Mouse (Mus musculus): ENCODE results near the gene Ica1.

DNA sequence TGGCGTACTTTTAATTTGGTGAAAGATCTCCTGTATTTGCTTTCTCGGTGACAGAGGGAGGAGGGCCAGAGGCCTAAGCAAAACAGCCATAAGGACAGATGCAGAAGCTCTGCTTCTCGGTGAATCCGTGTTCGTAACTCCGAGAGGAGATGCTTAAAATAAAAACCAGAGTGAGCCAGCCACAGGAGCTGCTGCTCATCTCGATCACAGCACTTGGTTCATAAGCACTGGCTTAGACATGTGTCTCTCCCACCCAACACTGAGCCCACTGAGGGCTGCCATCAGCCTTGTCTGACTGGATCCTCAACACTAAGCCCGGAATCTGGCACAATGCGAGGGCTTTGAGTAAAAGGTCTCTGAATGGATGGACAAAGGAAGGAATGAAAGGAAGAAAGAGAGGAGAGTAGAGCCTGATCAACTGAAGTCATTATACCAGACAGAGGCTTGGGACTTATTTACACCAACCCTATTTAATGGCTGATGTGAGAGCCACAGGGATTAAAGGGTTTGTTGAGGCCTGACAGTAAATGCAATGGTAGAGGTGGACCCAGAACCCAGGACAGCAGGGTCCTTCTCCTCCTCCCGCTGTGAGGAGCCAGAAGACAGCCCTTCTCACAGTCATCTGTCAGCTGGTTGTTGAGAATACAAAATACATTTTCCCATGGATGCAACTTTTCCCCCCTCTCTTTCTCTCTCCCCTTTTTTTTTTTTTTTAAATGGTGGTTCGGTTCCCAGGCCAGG lies 85.0 kb downstream of the Ica1 start:
- TF ChIP-seq GATA1 (IDR thresholded peaks at IDR 0.05; ENCODE audit: borderline replicate concordance, low read length) (no peak), CTCF (IDR thresholded peaks at IDR 0.05; ENCODE audit: low read depth, low read length) (no peak), POLR2AphosphoS5 (IDR thresholded peaks at IDR 0.05; ENCODE audit: insufficient replicate concordance, low read depth, low read length) (no peak), TAL1 (conservative IDR thresholded peaks at IDR 0.05; ENCODE audit: low read depth, low read length) (no peak)

All from G1E (cell line).